Mouse (Mus musculus) intestine, postnatal 0 days (tissue): ENCODE measurements around the gene Six5. TPM values are rescaled to one million over a fixed set of nuclear protein-coding genes. Genes with fewer than 3 reads are reported as not detected.
A peak's percentile ranks its signal among the peaks of the same experiment; 100 is the strongest.
"Not testable (repeated sequence)": the region's sequence is repeated elsewhere in the genome, so short reads cannot be mapped to it uniquely, and the experiment has no call there.

Source experiments
- ATAC-seq: fragments of 200-750 bp; cut with Nextera tagmentation; 2 replicates; pipeline ENCODE4 v1.8.0; 2017; ENCODE audit warnings: mild to moderate bottlenecking, moderate TSS enrichment, moderate library complexity
- H3K27ac ChIP-seq: fragments of 300-500 bp; sonication (generic); 2 replicates; pipeline ENCODE4 v1.5.1; 2014; ENCODE audit warnings: mild to moderate bottlenecking, low read depth, low read length, moderate library complexity
- H3K27me3 ChIP-seq: fragments of 300-500 bp; sonication (generic); replicated peaks from 2 replicates; pipeline ENCODE4 v1.6.1; 2014; ENCODE audit warnings: low read length, mixed read lengths; ENCODE audit not compliant: control insufficient read depth, insufficient read depth
- H3K36me3 ChIP-seq: fragments of 300-500 bp; sonication (generic); 2 replicates; pipeline ENCODE4 v1.6.1; 2014; ENCODE audit warnings: mild to moderate bottlenecking, moderate library complexity; ENCODE audit not compliant: control insufficient read depth, insufficient read depth
- H3K4me1 ChIP-seq: fragments of 300-500 bp; sonication (generic); replicated peaks from 2 replicates; pipeline ENCODE4 v1.6.1; 2014; ENCODE audit warnings: antibody characterized with exemption, low read length, mixed read lengths; ENCODE audit not compliant: control insufficient read depth, insufficient read depth
- H3K4me2 ChIP-seq: fragments of 300-500 bp; sonication (generic); replicated peaks from 2 replicates; pipeline ENCODE4 v1.6.1; 2014; ENCODE audit warnings: low read depth, mild to moderate bottlenecking, moderate library complexity
- H3K4me3 ChIP-seq: fragments of 300-500 bp; sonication (generic); 2 replicates; pipeline ENCODE4 v1.5.1; 2014; ENCODE audit warnings: low read depth, low read length
- H3K9ac ChIP-seq: fragments of 300-500 bp; sonication (generic); 2 replicates; pipeline ENCODE4 v1.6.1; 2014; ENCODE audit warnings: mild to moderate bottlenecking, low read depth, low read length
- H3K9me3 ChIP-seq: fragments of 300-500 bp; sonication (generic); 2 replicates; pipeline ENCODE4 v1.6.1; 2016; ENCODE audit warnings: mixed run types; ENCODE audit not compliant: control insufficient read depth
- CTCF ChIP-seq: sonication (generic); IDR thresholded peaks from 2 replicates; pipeline ENCODE4 v1.5.1; 2016; ENCODE audit warnings: low read depth, mild to moderate bottlenecking, control low read depth, antibody characterized with exemption, moderate library complexity
- WGBS: fragments of 180-500 bp; shearing (Covaris S2); extraction: QIAGEN DNeasy Blood & Tissue Kit; methylation state at CpG from one replicate; pipeline ENCODE4 v1.1.7; 2014; 5-methylcytosine and 5-hydroxymethylcytosine counted together
- polyA plus RNA-seq: library from polyadenylated mRNA; unstranded; fragments of >200 nt; fragmentation: Nextera tagmentation; extraction: Ambion mirVana; gene quantifications from 2 replicates; pipeline ENCODE4 v1.2.1, GENCODE M21; 2015

The Six5 gene
- polyA plus RNA-seq, 1 experiment from 2014 or later, result 5.1 TPM

DNA sequence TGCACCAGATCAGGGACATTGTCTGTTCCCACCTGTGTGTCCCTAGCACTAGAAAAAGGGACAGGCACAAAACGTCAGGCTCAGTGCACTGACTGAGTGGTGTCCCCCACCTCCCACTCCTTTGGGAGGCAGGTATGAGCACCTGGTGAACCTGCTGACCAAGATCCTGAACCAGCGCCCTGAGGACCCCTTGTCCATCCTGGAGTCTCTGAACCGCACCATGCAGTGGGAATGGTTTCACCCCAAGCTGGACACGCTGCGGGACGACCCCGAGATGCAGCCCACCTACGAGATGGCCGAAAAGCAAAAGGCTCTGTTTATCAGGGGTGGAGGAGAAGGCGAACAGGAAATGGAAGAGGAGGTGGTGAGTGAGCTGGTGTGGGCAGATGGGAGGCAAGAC is 37.0 kb upstream of the Six5 start:
- WGBS, result 88% methylated on average over 10 of the region's 10 CpGs
- H3K9ac ChIP-seq, result no peak overlapping the region
- ATAC-seq, result no peak
- no peaks in the 10 kb centered on the region for H3K4me1 ChIP-seq
- H3K4me3 ChIP-seq, result no peak overlapping the region
- H3K9me3 ChIP-seq, result no peaks in the 10 kb centered on the region
- no peak for TF ChIP-seq CTCF
- H3K27ac ChIP-seq, result no peak overlapping the region
- H3K27me3 ChIP-seq, result no peaks in the 10 kb centered on the region
- no peak overlapping the region for H3K4me2 ChIP-seq
- H3K36me3 ChIP-seq, result peaks cover 13% of the 10 kb centered on the region; the same call in 1 of the 2 replicates

- H3K36me3 ChIP-seq, result no peaks in the 10 kb centered on the region
- H3K9ac ChIP-seq, result no peak overlapping the region
- no peak overlapping the region for H3K4me3 ChIP-seq
- H3K4me1 ChIP-seq, result no peaks in the 10 kb centered on the region
- peaks cover 29% of the 10 kb centered on the region for H3K27me3 ChIP-seq
- 46% methylated on average over 13 of the region's 13 CpGs for WGBS
- TF ChIP-seq CTCF, result no peak
- no peak overlapping the region for H3K27ac ChIP-seq
- H3K9me3 ChIP-seq, result no peaks in the 10 kb centered on the region
- ATAC-seq, result no peak
- no peak overlapping the region for H3K4me2 ChIP-seq
These were observed 28.5 kb upstream of the Six5 start for GRCm38 (mm10) chr7:19065896-19066295.

DNA sequence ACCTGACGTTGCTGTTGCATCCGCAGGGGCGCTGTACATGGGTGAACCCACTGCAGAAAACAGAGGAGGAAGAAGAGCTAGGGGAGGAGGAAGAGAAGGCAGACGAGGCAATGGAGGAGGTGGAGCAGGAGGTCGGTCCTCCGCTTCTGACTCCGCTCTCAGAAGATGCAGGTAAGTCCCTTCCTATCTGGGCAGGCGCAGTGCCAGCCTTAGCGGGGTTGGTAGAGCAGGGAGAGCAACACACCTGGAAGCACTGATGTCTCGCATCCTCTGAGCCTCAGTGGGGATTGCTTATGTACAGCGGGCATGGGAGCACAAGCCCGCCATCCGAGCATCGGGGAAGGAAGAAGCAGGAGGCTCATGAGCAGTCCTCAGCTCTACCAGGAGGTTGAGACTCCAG is 27.3 kb upstream of the Six5 start:
- Histone ChIP-seq H3K27ac (no peak overlapping the region), H3K36me3 (no peaks in the 10 kb centered on the region), H3K4me3 (no peak overlapping the region), H3K4me2 (no peak overlapping the region), H3K27me3 (peaks cover 29% of the 10 kb centered on the region), H3K9me3 (no peaks in the 10 kb centered on the region), H3K9ac (no peak overlapping the region), H3K4me1 (no peaks in the 10 kb centered on the region)
- 33% methylated on average over 14 of the region's 14 CpGs for WGBS
- TF ChIP-seq CTCF, result no peak
- no peak for ATAC-seq

DNA sequence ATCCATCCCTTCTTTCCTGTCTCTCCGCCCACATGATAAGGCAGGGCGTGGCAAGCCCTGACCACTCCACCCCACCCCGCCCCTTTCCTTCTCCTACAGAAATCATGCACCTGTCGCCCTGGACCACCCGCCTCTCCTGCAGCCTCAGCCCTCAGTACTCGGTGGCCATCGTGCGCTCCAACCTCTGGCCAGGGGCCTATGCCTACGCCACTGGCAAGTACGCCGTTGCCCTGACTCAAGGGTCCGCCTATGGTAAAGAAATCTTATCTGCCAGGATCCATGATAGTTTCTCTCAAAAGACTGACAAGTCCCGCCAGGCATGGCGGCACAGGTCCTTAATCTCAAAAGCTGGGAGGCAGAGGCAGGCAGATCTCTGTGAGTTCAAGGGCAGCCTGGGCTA is 26.5 kb upstream of the Six5 start:
- Histone ChIP-seq H3K4me2 (no peak overlapping the region), H3K4me3 (no peak overlapping the region), H3K27me3 (peaks cover 29% of the 10 kb centered on the region), H3K9me3 (no peaks in the 10 kb centered on the region), H3K4me1 (no peaks in the 10 kb centered on the region), H3K9ac (no peak overlapping the region), H3K36me3 (no peaks in the 10 kb centered on the region), H3K27ac (no peak overlapping the region)
- 0 out of 2 replicates have a peak, but pooled peaks have one; percentile 38 for ATAC-seq
- 64% methylated on average over 13 of the region's 14 CpGs for WGBS
- TF ChIP-seq CTCF, result no peak

DNA sequence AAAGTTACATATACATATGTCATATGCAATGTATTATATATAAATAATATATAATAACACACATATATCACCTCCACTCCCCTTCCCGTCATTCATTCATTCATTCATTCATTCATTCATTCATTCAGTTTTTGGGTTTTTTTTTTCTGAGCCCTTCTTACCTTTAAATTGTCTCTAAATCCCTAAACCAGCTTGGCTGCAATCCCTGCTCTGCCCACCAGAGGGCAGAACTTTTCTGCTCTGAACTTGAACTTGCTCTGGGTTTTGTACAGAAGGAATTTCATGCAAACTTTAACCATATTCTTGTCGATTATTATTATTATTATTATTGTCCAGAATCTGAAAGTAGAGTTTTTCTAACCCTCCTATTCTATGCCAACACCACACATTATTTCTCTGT is 25.7 kb upstream of the Six5 start:
- Histone ChIP-seq H3K4me2 (no peak overlapping the region), H3K4me3 (no peak overlapping the region), H3K9me3 (no peaks in the 10 kb centered on the region), H3K4me1 (no peaks in the 10 kb centered on the region), H3K27ac (no peak overlapping the region), H3K27me3 (peaks cover 29% of the 10 kb centered on the region), H3K9ac (no peak overlapping the region), H3K36me3 (no peaks in the 10 kb centered on the region)
- 2% methylated on average over 2 of the region's 2 CpGs for WGBS
- peak; percentile 80 for TF ChIP-seq CTCF
- ATAC-seq, result no peak

- no peak overlapping the region for H3K9ac ChIP-seq
- no peaks in the 10 kb centered on the region for H3K9me3 ChIP-seq
- H3K36me3 ChIP-seq, result no peaks in the 10 kb centered on the region
- no peak overlapping the region for H3K4me3 ChIP-seq
- no peak overlapping the region for H3K4me2 ChIP-seq
- peaks cover 33% of the 10 kb centered on the region for H3K27me3 ChIP-seq
- no peak for ATAC-seq
- no peaks in the 10 kb centered on the region for H3K4me1 ChIP-seq
- WGBS, result 50% methylated on average over 3 of the region's 3 CpGs
- TF ChIP-seq CTCF, result peak; percentile 68
- no peak overlapping the region for H3K27ac ChIP-seq
These were observed 24.9 kb upstream of the Six5 start for GRCm38 (mm10) chr7:19069500-19069899.

DNA sequence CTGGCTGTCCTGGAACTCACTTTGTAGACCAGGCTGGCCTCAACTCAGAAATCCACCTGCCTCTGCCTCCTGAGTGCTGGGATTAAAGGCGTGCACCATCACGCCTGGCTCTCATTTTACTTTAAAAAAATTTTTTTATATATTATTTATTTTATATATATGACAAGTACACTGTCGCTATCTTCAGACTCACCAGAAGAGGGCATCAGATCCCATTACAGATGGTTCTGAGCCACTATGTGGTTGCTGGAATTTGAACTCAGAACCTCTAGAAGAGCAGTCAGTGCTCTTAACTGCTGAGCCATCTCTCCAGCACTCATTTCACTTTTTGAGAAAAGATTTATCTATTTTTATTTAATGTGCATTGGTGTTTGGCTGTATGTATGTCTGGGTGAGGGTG is 23.4 kb upstream of the Six5 start:
- peak; percentile 49 for TF ChIP-seq CTCF
- 49% methylated on average over 3 of the region's 3 CpGs for WGBS

More for the DNA sequence above, 23.4 kb upstream of the Six5 start:
- not testable (repeated sequence) for H3K27ac ChIP-seq, H3K4me2 ChIP-seq, H3K4me3 ChIP-seq, H3K9me3 ChIP-seq, ATAC-seq, H3K9ac ChIP-seq, H3K4me1 ChIP-seq, H3K36me3 ChIP-seq
- peaks cover 17% of the 10 kb centered on the region; the same call in 1 of the 2 replicates for H3K27me3 ChIP-seq
